Mouse (Mus musculus) heart, adult 2 months (tissue): ENCODE measurements at regions not wholly inside any gene's neighbourhood (a gene's known extent, or its start where the extent isn't known, plus 50 kb on each side); places are given as distances from the start of the nearest gene placed in this dataset.

Experiments used
- CTCF ChIP-seq: fragments of 200-600 bp; IDR thresholded peaks from 2 replicates; pipeline ENCODE4 v1.8.1; 2022; ENCODE audit warnings: antibody characterized with exemption, mild to moderate bottlenecking, moderate library complexity
- EP300 ChIP-seq: fragments of 200-500 bp; IDR thresholded peaks from 2 replicates; pipeline ENCODE4 v1.6.1; 2011; ENCODE audit warnings: low read depth, low read length, control low read depth; ENCODE audit not compliant: insufficient read depth
- POLR2A ChIP-seq: fragments of 200-500 bp; IDR thresholded peaks from 2 replicates; pipeline ENCODE4 v1.6.1; 2011; ENCODE audit warnings: mild to moderate bottlenecking, low read depth, low read length, control low read depth; ENCODE audit not compliant: insufficient read depth

DNA sequence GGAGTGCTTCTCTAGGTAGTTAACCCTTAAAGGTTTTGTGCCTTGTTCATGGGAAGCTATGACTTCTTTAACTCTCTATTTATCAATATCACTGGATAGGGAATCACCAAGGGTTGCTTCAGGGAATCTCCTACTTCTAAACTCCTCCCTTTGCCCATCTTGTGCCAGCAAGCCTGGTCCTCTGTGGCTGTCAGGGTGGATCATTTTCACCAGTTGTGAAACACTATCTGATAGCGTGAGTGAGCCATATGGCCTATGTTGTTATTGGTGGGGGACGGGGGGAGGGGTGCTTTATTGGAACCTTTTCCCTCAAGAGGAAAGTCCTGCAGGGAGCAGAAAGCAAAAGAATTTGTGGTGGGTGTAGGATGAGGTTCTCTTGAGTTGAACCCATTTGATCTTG lies 145.5 kb upstream of the Thumpd2 start:
- TF ChIP-seq POLR2A (no peak), EP300 (no peak), CTCF (no peak)
